Mouse (Mus musculus) liver, adult 2 months (tissue): ENCODE data around the gene Trap1.

Experiments used
- CTCF ChIP-seq: fragments of 200-500 bp; IDR thresholded peaks from 2 replicates; pipeline ENCODE4 v1.5.1; 2011; ENCODE audit warnings: low read depth, low read length, control low read depth
- POLR2A ChIP-seq: fragments of 200-500 bp; IDR thresholded peaks from 2 replicates; pipeline ENCODE4 v1.6.1; 2011; ENCODE audit warnings: low read length, control low read depth; ENCODE audit not compliant: insufficient read depth; ENCODE audit errors: extremely low read depth

- TF ChIP-seq POLR2A: no peak
- TF ChIP-seq CTCF: no peak
These were observed 63.5 kb downstream of the Trap1 start for GRCm38 (mm10) chr16:4014040-4014668.
